Mouse (Mus musculus): ENCODE measurements around the gene Xylb. TPM values are rescaled to one million over a fixed set of nuclear protein-coding genes. Genes with fewer than 3 reads are reported as not detected.

The Xylb gene
- polyA plus RNA-seq, 1 experiment: 7.9 TPM

GRCm38 (mm10) chr9:119339106-119339505, 18.1 kb upstream of the Xylb start:
- Histone ChIP-seq H3K9ac (ENCODE audit: low read depth, poor library complexity, severe bottlenecking) (peak overlapping the region; percentile 56), H3K9me3 (replicated peaks; ENCODE audit: control insufficient read depth, insufficient read depth, low read length, poor library complexity, severe bottlenecking) (no peaks in the 10 kb centered on the region), H3K27me3 (ENCODE audit: control insufficient read depth, insufficient read depth, low read length, poor library complexity, severe bottlenecking) (no peaks in the 10 kb centered on the region), H3K36me3 (ENCODE audit: control insufficient read depth, insufficient read depth, low read length, poor library complexity, severe bottlenecking) (no peaks in the 10 kb centered on the region), H3K4me3 (ENCODE audit: low read depth, low read length) (peak overlapping the region; percentile 61), H3K4me1 (ENCODE audit: control insufficient read depth, insufficient read depth, low read length) (peaks cover 3% of the 10 kb centered on the region), H3K27ac (ENCODE audit: insufficient read depth, low read length) (no peak overlapping the region)
- TF ChIP-seq POLR2A (IDR thresholded peaks at IDR 0.05; ENCODE audit: insufficient read depth, low read length) (no peak), EP300 (IDR thresholded peaks at IDR 0.05; ENCODE audit: insufficient read depth, low read depth, low read length) (no peak), CTCF (IDR thresholded peaks at IDR 0.05; ENCODE audit: low read depth, low read length) (no peak)

DNA sequence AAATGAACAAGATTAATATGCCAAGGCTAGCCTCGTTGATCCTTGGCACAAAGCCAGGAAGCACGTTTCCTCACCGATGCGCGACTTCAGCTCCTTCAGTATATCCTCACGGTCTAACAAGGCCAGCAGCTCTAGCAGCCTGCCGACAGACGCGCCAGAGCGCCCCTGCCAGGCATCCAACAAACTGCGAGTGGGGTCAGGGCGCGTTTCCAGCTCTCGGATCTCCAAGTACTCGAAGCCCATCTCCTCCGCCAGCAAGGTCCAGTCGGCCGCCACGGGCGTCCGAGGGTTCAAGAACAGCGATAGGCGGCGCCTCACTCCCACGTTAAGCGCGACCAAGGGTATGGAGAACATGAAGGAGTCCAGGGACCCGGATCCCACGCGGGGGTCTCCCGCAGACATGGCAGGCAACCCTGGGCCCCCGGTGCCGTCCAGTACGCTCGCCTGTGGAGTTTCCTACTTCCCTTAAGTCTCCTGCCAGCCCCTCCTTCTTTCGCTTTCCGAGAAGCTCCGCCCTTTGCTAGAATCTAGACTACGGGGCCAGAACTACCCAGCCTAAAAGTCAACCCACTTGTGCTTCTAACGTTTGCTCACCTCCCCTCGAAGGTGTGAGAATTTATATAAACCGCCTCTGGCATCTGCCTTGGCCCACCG, 17.5 kb upstream of the Xylb start, which contains the start of gene Acaa1a:
TSS of gene Acaa1a (plus strand) at position 119 of the 654 bp plus-strand sequence.
- no peaks in the 10 kb centered on the region for H3K36me3 ChIP-seq (ENCODE audit: control insufficient read depth, insufficient read depth, low read length, poor library complexity, severe bottlenecking)
- peak within 1 kb of the TSS; percentile 84 for H3K27ac ChIP-seq (ENCODE audit: insufficient read depth, low read length)
- H3K9me3 ChIP-seq (replicated peaks; ENCODE audit: control insufficient read depth, insufficient read depth, low read length, poor library complexity, severe bottlenecking): no peaks in the 10 kb centered on the region
- peak within 1 kb of the TSS; percentile 56 for H3K9ac ChIP-seq (ENCODE audit: low read depth, poor library complexity, severe bottlenecking)
- no peaks in the 10 kb centered on the region for H3K27me3 ChIP-seq (ENCODE audit: control insufficient read depth, insufficient read depth, low read length, poor library complexity, severe bottlenecking)
- H3K4me1 ChIP-seq (ENCODE audit: control insufficient read depth, insufficient read depth, low read length): peaks cover 3% of the 10 kb centered on the region
- TF ChIP-seq CTCF (IDR thresholded peaks at IDR 0.05; ENCODE audit: low read depth, low read length) (no peak), POLR2A (IDR thresholded peaks at IDR 0.05; ENCODE audit: insufficient read depth, low read length) (no peak), EP300 (IDR thresholded peaks at IDR 0.05; ENCODE audit: insufficient read depth, low read depth, low read length) (no peak)
- peak within 1 kb of the TSS; percentile 82 for H3K4me3 ChIP-seq (ENCODE audit: low read depth, low read length)

- H3K36me3 ChIP-seq (ENCODE audit: control insufficient read depth, insufficient read depth, low read length, poor library complexity, severe bottlenecking): no peaks in the 10 kb centered on the region
- TF ChIP-seq CTCF (IDR thresholded peaks at IDR 0.05; ENCODE audit: low read depth, low read length) (no peak), EP300 (IDR thresholded peaks at IDR 0.05; ENCODE audit: insufficient read depth, low read depth, low read length) (no peak), POLR2A (IDR thresholded peaks at IDR 0.05; ENCODE audit: insufficient read depth, low read length) (no peak)
- peak overlapping the region; percentile 56 for H3K9ac ChIP-seq (ENCODE audit: low read depth, poor library complexity, severe bottlenecking)
- H3K27me3 ChIP-seq (ENCODE audit: control insufficient read depth, insufficient read depth, low read length, poor library complexity, severe bottlenecking): no peaks in the 10 kb centered on the region
- H3K4me1 ChIP-seq (ENCODE audit: control insufficient read depth, insufficient read depth, low read length): peaks cover 3% of the 10 kb centered on the region
- H3K27ac ChIP-seq (ENCODE audit: insufficient read depth, low read length): peak overlapping the region; percentile 84
- peak overlapping the region; percentile 82 for H3K4me3 ChIP-seq (ENCODE audit: low read depth, low read length)
- H3K9me3 ChIP-seq (replicated peaks; ENCODE audit: control insufficient read depth, insufficient read depth, low read length, poor library complexity, severe bottlenecking): no peaks in the 10 kb centered on the region
Observed at GRCm38 (mm10) chr9:119340212-119340580, 17.0 kb upstream of the Xylb start.

DNA sequence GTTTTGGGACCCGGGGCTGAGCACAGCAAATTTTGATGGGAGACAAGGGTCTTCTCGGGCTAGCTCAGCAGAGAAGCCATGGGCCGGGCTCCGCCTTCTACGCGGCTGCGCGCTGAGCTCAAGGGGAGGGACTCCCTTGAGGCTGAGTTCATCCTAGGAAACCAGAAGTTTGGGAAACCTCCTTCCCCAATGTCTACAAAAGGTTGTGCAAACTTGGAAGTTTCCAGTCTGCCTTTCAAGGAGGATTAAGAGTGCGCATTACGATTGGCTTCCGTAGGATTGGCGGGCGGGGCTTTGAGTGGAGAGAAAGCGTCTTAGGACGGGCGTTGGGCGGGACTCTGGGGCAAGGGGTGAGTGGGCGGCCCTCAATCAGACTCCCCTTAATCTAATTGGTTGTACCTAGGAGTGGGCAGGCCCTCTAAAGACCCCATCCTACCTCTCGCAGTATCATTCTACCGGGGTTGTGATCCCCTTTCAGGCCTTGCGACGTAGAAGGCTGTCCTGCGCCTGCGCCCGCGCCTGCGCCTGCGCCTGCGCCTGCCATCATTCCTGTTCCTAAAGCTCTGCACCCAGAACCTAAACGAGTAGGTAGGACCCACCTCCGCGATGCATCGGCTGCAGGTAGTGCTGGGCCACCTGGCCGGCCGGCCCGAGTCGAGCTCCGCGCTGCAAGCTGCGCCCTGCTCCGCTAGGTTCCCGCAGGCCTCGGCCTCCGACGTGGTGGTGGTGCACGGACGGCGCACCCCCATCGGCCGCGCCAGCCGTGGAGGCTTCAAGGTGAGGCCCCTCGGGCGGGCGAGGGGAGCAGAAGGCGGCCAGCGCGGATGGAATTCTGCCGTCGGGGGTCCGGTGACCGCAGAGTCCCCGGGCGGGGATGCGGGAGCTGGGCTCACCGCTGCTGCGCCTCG, 16.0 kb upstream of the Xylb start, which contains the start of gene Myd88:
TSS of gene Myd88 (minus strand) at position 503 of the 908 bp plus-strand sequence.
- TF ChIP-seq POLR2A (IDR thresholded peaks at IDR 0.05; ENCODE audit: insufficient read depth, low read length) (peak; percentile 29), EP300 (IDR thresholded peaks at IDR 0.05; ENCODE audit: insufficient read depth, low read depth, low read length) (no peak)

GRCm38 (mm10) chr9:119342728-119343127, 14.5 kb upstream of the Xylb start:
- H3K9me3 ChIP-seq (replicated peaks; ENCODE audit: control insufficient read depth, insufficient read depth, low read length, poor library complexity, severe bottlenecking): no peaks in the 10 kb centered on the region
- TF ChIP-seq CTCF (IDR thresholded peaks at IDR 0.05; ENCODE audit: low read depth, low read length) (no peak), EP300 (IDR thresholded peaks at IDR 0.05; ENCODE audit: insufficient read depth, low read depth, low read length) (no peak), POLR2A (IDR thresholded peaks at IDR 0.05; ENCODE audit: insufficient read depth, low read length) (no peak)
- H3K27ac ChIP-seq (ENCODE audit: insufficient read depth, low read length): no peak overlapping the region
- H3K9ac ChIP-seq (ENCODE audit: low read depth, poor library complexity, severe bottlenecking): no peak overlapping the region
- no peak overlapping the region for H3K4me3 ChIP-seq (ENCODE audit: low read depth, low read length)
- H3K36me3 ChIP-seq (ENCODE audit: control insufficient read depth, insufficient read depth, low read length, poor library complexity, severe bottlenecking): peaks cover 4% of the 10 kb centered on the region
- H3K4me1 ChIP-seq (ENCODE audit: control insufficient read depth, insufficient read depth, low read length): peaks cover 3% of the 10 kb centered on the region
- H3K27me3 ChIP-seq (ENCODE audit: control insufficient read depth, insufficient read depth, low read length, poor library complexity, severe bottlenecking): no peaks in the 10 kb centered on the region

More for the DNA sequence above, 16.0 kb upstream of the Xylb start, which contains the start of gene Myd88:
- peaks cover 3% of the 10 kb centered on the region for H3K4me1 ChIP-seq (ENCODE audit: control insufficient read depth, insufficient read depth, low read length)
- peak within 1 kb of the TSS; percentile 84 for H3K27ac ChIP-seq (ENCODE audit: insufficient read depth, low read length)
- H3K9me3 ChIP-seq (replicated peaks; ENCODE audit: control insufficient read depth, insufficient read depth, low read length, poor library complexity, severe bottlenecking): no peaks in the 10 kb centered on the region
- H3K36me3 ChIP-seq (ENCODE audit: control insufficient read depth, insufficient read depth, low read length, poor library complexity, severe bottlenecking): peaks cover under 1% of the 10 kb centered on the region; the same call in 1 of the 2 replicates
- H3K27me3 ChIP-seq (ENCODE audit: control insufficient read depth, insufficient read depth, low read length, poor library complexity, severe bottlenecking): no peaks in the 10 kb centered on the region
- H3K4me3 ChIP-seq (ENCODE audit: low read depth, low read length): peak within 1 kb of the TSS; percentile 95
- H3K9ac ChIP-seq (ENCODE audit: low read depth, poor library complexity, severe bottlenecking): peak within 1 kb of the TSS; percentile 93
